Comparison of ENCODE assay signal across 17 mouse cellular contexts in the genomic region with DNA sequence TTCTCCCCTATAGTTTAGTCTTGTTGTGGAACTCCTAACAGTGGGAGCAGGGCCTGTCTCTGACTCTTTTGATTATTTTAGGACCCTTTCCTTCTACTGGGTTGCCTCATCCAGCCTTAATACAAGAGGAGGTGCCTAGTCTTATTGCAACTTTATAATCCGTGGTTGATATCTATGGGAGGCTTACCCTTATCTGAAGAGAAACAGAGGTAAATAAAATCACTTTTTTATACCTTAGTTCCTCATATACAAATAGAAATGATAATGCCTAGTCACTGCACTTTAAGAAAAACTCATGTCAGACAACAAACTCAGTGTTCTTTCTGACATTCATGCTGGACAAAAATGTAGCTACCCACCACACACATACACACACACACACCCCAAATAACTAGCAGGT.
"Had no signal": no experiment of that assay in that cellular context is flagged by ENCODE, and none has a peak within 500 bp of the region (broad histone marks: within the 10 kb centered on the region; RNA-seq: fewer than 3 reads in every experiment).

No protein-coding gene starts in this region.

- H3K4me3 ChIP-seq: neural tube, embryonic 12.5 days; neural tube, embryonic 13.5 days; neural tube, embryonic 15.5 days; stomach, embryonic 15.5 days had no signal

- H3K27me3 ChIP-seq: neural tube, embryonic 12.5 days; neural tube, embryonic 13.5 days; neural tube, embryonic 15.5 days; stomach, embryonic 15.5 days had no signal

- H3K9me3 ChIP-seq: neural tube, embryonic 12.5 days; neural tube, embryonic 13.5 days; neural tube, embryonic 15.5 days; stomach, embryonic 15.5 days had no signal

- H3K9ac ChIP-seq: neural tube, embryonic 12.5 days; neural tube, embryonic 13.5 days; neural tube, embryonic 15.5 days; stomach, embryonic 15.5 days had no signal

- DNase-seq: retina, postnatal 1 day; right cerebral cortex, adult 18-20 months; right cerebral cortex, postnatal 14 days; right cerebral cortex, postnatal 25 days; right cerebral cortex, postnatal 4 days; spleen, adult 18-20 months; thymus, adult 18-20 months; thymus, adult 2 months; thymus, postnatal 14 days; thymus, postnatal 25 days; thymus, postnatal 36 days; thymus, postnatal 4 days had no signal

- H3K4me2 ChIP-seq: neural tube, embryonic 12.5 days; neural tube, embryonic 13.5 days; neural tube, embryonic 15.5 days; stomach, embryonic 15.5 days had no signal

- H3K36me3 ChIP-seq: neural tube, embryonic 12.5 days; neural tube, embryonic 13.5 days; neural tube, embryonic 15.5 days; stomach, embryonic 15.5 days had no signal

- H3K4me1 ChIP-seq: neural tube, embryonic 12.5 days; neural tube, embryonic 13.5 days; neural tube, embryonic 15.5 days; stomach, embryonic 15.5 days had no signal

- H3K27ac ChIP-seq: neural tube, embryonic 12.5 days; neural tube, embryonic 13.5 days; neural tube, embryonic 15.5 days; stomach, embryonic 15.5 days; stomach, postnatal 0 days had no signal
